Mouse (Mus musculus) neural tube, embryonic 12.5 days (tissue): Measurements from ENCODE around the gene Pidd1. TPM values are rescaled to one million over a fixed set of nuclear protein-coding genes. Genes with fewer than 3 reads are reported as not detected.

ENCODE experiments used
- ATAC-seq: fragments of 200-750 bp; cut with Nextera tagmentation; 2 replicates; pipeline ENCODE4 v1.8.0; 2017; ENCODE audit warnings: low read depth, mild to moderate bottlenecking, moderate TSS enrichment, moderate library complexity; ENCODE audit not compliant: low FRiP score
- H3K27ac ChIP-seq: fragments of 300-500 bp; sonication (generic); 2 replicates; pipeline ENCODE4 v1.5.1; 2016
- H3K27me3 ChIP-seq: fragments of 300-500 bp; sonication (generic); replicated peaks from 2 replicates; pipeline ENCODE4 v1.6.1; 2016; ENCODE audit warnings: mild to moderate bottlenecking
- H3K36me3 ChIP-seq: fragments of 300-500 bp; sonication (generic); 2 replicates; pipeline ENCODE4 v1.6.1; 2016; ENCODE audit warnings: mild to moderate bottlenecking
- H3K4me1 ChIP-seq: fragments of 300-500 bp; sonication (generic); 2 replicates; pipeline ENCODE4 v1.6.1; 2016
- H3K4me2 ChIP-seq: fragments of 300-500 bp; sonication (generic); replicated peaks from 2 replicates; pipeline ENCODE4 v1.6.1; 2016; ENCODE audit warnings: mild to moderate bottlenecking
- H3K4me3 ChIP-seq: fragments of 300-500 bp; sonication (generic); 2 replicates; pipeline ENCODE4 v1.5.1; 2016
- H3K9ac ChIP-seq: fragments of 300-500 bp; sonication (generic); 2 replicates; pipeline ENCODE4 v1.6.1; 2016; ENCODE audit warnings: mild to moderate bottlenecking
- H3K9me3 ChIP-seq: fragments of 300-500 bp; sonication (generic); 2 replicates; pipeline ENCODE4 v1.6.1; 2016; ENCODE audit warnings: mild to moderate bottlenecking
- WGBS: fragments of 180-500 bp; shearing (Covaris S2); methylation state at CpG from one replicate; pipeline ENCODE4 v1.1.7; 2016; 5-methylcytosine and 5-hydroxymethylcytosine counted together
- polyA plus RNA-seq: library from polyadenylated mRNA; unstranded; fragments of >200 nt; fragmentation: Nextera tagmentation; extraction: Ambion mirVana; gene quantifications from 2 replicates; pipeline ENCODE4 v1.2.1, GENCODE M21; 2016

Pidd1 gene
- polyA plus RNA-seq, 1 experiment from 2014 or later = 9.8 TPM

DNA sequence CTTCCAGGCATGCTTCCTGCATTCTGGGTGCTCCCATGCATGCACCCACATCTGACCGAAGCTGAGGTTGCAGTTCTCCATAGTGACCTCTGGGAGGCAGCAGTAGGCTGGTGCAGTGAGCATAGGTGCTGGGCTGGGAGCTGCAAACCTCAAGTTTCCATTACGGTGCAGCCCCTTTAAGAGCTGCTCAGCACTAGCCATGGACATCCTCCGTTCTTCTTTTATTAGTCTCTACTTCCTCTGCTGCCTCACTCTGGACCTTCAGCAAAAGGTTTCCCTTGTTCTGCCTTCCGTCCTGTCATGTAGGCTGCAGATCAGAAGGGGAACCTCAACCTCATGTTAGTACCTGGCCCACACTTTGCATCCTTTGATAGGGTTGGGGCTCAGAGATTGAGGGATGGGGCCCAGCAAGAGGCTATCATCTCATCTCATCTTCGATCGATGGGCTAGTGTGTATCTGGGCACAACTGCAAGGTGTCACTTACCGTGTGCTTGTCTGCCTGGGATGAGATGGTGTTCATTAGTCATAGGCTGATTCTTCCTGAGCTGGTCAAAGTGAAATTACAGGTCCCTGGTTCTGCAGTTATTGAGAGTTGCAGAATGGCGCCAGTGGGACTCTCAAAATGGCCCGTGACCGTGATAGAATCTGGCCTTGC, 37.1 kb upstream of the Pidd1 start:
- H3K4me2 ChIP-seq = peak overlapping the region; percentile 95
- no peaks in the 10 kb centered on the region for H3K36me3 ChIP-seq
- H3K27me3 ChIP-seq = peaks cover 35% of the 10 kb centered on the region
- H3K4me1 ChIP-seq = peaks cover 37% of the 10 kb centered on the region
- ATAC-seq = peak; percentile 55
- no peak overlapping the region for H3K27ac ChIP-seq
- no peaks in the 10 kb centered on the region for H3K9me3 ChIP-seq
- 0 out of 2 replicates have a peak overlapping the region, but pooled peaks have one; percentile 8 for H3K4me3 ChIP-seq
- H3K9ac ChIP-seq = no peak overlapping the region
- WGBS = 5% methylated on average over 10 of the region's 10 CpGs

DNA sequence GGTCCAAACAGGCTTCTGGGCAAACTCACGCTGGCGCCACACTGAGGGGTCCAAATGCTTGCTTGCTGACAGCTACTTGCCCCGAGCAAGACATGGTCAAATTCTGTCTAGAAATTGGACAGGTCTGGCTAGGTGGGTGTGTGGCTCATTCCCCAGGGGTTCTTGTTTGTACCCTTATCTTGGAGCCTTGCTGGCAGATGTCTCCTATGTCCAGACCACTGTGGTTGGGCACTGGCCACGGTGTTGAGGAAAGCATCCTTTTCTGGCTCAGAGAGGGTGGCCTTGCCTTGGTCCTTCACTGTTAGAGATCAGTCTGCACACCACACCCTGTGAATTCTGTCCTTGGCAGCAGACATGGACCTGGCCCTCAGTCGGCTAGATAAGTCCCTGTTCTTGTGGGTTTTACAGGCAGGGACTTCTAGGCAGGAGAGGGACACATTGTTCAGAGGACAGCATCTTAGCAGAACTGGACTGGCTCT, 34.5 kb upstream of the Pidd1 start:
- peaks cover 48% of the 10 kb centered on the region for H3K4me1 ChIP-seq
- no peak overlapping the region for H3K9ac ChIP-seq
- no peak for ATAC-seq
- H3K27ac ChIP-seq = no peak overlapping the region
- peaks cover 34% of the 10 kb centered on the region for H3K27me3 ChIP-seq
- WGBS = 79% methylated on average over 5 of the region's 5 CpGs
- H3K9me3 ChIP-seq = no peaks in the 10 kb centered on the region
- no peak overlapping the region for H3K4me3 ChIP-seq
- no peaks in the 10 kb centered on the region for H3K36me3 ChIP-seq
- no peak overlapping the region; the same call in 1 of the 2 replicates for H3K4me2 ChIP-seq

DNA sequence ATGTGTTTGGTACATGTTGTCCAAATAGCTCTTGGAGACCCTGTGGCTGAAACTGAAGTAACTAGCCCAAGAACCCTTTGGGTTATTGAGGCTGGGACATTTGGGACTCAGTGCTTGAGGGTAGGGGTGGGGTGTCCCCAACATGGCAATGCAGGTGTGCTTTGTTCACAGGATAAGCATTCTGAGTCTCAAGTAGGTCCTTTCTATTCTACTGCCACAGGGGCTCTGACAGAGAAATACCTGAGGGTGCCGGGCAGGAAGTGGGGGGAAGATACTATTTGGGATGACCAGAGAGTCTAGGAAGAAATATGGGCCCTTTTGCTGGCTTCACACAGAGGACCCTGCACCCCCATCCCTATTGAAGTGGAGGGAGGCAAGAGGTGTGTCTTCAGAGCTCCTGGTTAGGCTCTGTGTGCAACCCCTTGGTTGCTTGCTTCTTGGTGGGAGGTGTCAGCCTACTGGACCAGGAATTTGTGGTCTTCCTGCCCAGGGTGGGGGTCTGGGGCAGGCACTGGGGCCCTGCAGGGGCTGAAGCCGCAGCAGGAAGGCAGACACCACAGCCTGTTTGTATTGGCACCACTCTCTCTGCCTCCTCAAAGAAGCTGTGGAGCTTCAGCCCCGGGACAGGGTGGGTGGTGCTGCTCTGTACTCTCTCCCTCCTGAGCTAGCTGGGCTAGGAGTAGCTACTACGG, 33.9 kb upstream of the Pidd1 start:
- peaks cover 2% of the 10 kb centered on the region for H3K36me3 ChIP-seq
- H3K4me1 ChIP-seq = peaks cover 47% of the 10 kb centered on the region
- H3K27ac ChIP-seq = no peak overlapping the region
- H3K4me3 ChIP-seq = no peak overlapping the region
- peak overlapping the region; percentile 81; the same call in 1 of the 2 replicates for H3K4me2 ChIP-seq
- 66% methylated on average over 4 of the region's 4 CpGs for WGBS
- H3K9ac ChIP-seq = no peak overlapping the region
- no peaks in the 10 kb centered on the region for H3K9me3 ChIP-seq
- no peak for ATAC-seq
- peaks cover 28% of the 10 kb centered on the region for H3K27me3 ChIP-seq

DNA sequence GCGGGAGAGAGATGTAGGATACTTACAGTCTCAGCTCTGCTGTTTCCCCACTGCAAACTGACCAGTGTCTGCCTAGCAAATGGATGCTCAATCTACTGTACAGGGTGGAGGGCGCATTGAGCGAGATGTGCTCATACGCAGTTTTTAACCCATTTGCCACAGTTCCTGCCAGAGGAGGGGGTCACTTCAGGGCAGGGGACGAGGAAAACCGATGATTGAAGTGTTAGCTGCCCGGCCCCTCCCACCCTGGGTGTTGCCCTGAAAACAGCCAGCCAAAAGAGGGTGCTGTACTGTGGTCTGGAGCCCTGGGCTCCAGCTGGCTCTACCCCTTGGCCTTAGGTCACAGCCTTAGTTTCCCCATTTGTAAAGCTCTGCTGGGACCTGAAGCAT, 33.2 kb upstream of the Pidd1 start:
- peaks cover 10% of the 10 kb centered on the region for H3K36me3 ChIP-seq
- H3K4me2 ChIP-seq = peak overlapping the region; percentile 81
- no peaks in the 10 kb centered on the region for H3K9me3 ChIP-seq
- 20% methylated on average over 7 of the region's 7 CpGs for WGBS
- no peak for ATAC-seq
- peaks cover 41% of the 10 kb centered on the region for H3K4me1 ChIP-seq
- H3K9ac ChIP-seq = no peak overlapping the region
- H3K27me3 ChIP-seq = peaks cover 21% of the 10 kb centered on the region
- H3K27ac ChIP-seq = no peak overlapping the region
- no peak overlapping the region for H3K4me3 ChIP-seq

DNA sequence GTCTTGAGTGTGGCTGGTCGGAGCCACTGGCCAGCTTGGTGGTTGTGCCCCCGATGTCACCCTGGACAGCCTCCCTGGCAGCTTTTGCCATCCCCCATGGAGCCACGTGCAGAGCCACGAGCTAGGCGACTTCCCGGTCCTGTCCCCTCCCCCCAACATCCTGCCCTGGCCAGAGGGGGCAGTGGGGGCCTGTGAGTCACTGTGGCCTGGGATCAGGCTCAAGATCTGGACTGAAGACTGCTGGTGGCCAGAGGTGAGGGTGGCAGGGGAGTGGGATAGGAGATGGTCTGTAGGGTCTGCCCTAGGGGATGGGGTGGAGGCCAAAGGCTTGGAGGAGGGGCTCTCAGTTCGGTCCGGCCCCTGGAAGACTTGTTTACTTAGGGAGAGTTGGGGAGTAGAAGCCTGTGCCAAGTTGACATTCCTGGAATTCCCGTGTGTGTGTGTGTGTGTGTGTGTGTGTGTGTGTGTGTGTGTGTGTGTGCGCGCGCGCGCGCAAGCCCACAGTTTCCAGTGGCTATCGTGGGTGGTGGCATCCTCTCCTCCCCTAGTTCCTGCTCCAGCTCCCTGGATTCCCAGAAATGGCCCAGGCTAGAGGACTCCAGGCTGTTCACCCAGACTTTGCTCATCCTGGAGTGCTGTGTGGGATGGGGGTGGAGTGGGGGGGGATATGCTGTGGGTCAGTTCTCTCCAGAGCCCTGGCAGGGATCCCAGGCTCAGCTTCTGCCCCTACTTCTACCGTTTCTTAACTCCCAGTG, 32.6 kb upstream of the Pidd1 start:
- Histone ChIP-seq H3K36me3 (peaks cover 14% of the 10 kb centered on the region), H3K4me3 (peak overlapping the region; percentile 80), H3K9ac (no peak overlapping the region), H3K4me1 (peaks cover 35% of the 10 kb centered on the region), H3K27ac (no peak overlapping the region), H3K4me2 (peak overlapping the region; percentile 81), H3K27me3 (peaks cover 21% of the 10 kb centered on the region), H3K9me3 (no peaks in the 10 kb centered on the region)
- WGBS = 7% methylated on average over 17 of the region's 17 CpGs
- no peak for ATAC-seq

DNA sequence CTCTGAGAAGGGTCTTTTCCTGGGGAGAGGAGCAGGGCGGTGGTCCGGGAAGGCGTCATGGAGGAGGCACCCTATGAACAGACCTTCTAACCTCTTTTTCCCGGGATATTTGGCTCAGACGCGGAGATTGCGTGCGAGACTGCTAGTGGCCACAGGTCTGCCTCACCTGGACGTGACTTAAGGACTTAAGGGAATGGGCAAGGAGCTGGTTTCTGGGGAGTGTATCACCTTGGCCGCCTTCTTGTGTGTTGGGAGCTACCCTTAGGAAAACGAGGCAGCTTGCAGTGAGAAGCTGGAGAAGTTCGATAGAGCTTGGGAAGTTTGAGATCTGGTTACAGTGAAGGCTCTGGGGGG, 32.0 kb upstream of the Pidd1 start:
- H3K9me3 ChIP-seq = no peaks in the 10 kb centered on the region
- no peak overlapping the region for H3K27ac ChIP-seq
- peaks cover 21% of the 10 kb centered on the region for H3K27me3 ChIP-seq
- peaks cover 20% of the 10 kb centered on the region for H3K36me3 ChIP-seq
- H3K4me1 ChIP-seq = peaks cover 30% of the 10 kb centered on the region
- H3K4me2 ChIP-seq = peak overlapping the region; percentile 81
- peak overlapping the region; percentile 80 for H3K4me3 ChIP-seq
- H3K9ac ChIP-seq = peak overlapping the region; percentile 89
- WGBS = 2% methylated on average over 12 of the region's 12 CpGs
- ATAC-seq = no peak

DNA sequence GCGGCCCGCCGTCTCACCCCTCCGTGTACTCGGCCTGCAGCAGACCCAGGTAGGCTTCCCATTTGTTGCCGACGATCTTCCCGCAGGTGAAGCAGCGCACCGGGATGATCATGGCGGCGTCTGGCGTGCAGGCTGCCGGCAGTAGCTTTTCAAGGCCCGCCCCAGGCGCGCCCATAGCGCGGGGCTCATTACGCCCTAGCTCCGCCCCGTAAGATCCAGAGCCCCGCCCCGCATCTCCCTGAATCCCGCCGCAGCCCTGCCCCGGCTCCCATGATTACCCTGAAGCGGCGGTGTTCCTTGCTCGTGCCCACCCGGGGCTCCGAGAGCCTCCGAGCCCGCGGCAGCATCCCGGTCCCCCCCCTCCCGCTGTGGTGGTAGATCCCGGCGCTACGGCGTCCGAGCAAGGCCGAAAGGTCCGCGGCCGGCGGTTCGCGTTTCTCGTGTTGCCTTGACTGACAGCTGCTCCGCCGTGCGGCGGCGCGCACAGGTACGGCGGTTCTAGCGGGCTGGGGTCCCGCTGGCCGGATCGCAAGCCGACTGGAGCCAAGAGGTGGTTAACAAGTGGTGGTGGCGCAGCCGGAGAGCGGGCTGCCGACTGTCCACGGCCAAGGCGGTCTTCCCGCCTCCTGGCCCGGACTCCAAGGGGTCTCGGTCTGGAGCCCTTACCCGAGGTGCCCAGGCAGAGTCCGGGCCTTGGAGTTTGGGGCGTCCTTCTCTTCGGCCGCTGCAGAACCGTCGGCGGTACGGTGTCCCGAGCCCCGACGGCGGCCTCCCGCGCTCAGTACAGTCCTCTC, 31.4 kb upstream of the Pidd1 start, which contains the start of the genes Polr2l and Tspan4:
Gene Polr2l (minus strand): TSS at position 122 of the 794 bp plus-strand sequence.
Gene Tspan4 (plus strand): TSS at position 230 of the 794 bp plus-strand sequence.
- peak within 1 kb of the TSS; percentile 78 for H3K27ac ChIP-seq
- H3K4me2 ChIP-seq = peak within 1 kb of the TSS; percentile 81
- H3K4me3 ChIP-seq = peak within 1 kb of the TSS; percentile 80
- peaks cover 25% of the 10 kb centered on the region for H3K36me3 ChIP-seq
- peak within 1 kb of the TSS; percentile 89 for H3K9ac ChIP-seq
- peaks cover 30% of the 10 kb centered on the region for H3K4me1 ChIP-seq
- no peaks in the 10 kb centered on the region for H3K9me3 ChIP-seq
- under 1% methylated on average over 87 of the region's 87 CpGs for WGBS
- peaks cover 21% of the 10 kb centered on the region for H3K27me3 ChIP-seq
- peak; percentile 75 for ATAC-seq

DNA sequence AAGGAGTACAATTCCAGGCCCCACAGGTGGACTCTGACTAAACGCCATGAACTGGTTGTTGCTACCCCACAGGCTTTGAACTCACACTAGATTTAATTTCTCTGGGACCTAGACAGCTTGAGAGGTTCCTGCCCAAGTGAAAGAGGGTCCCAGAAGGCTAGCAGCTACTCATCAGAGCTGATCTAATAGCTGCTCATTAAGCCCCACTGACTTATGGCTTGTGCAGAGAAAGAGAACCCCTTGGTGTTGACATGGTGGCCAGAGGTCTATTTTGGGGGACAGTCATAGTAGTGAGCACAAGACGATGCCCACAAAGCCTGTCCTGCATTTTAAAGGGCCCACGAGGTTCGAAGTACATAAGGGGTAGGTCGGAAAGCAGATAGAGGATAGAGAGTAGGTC, 30.3 kb upstream of the Pidd1 start:
- no peak overlapping the region for H3K27ac ChIP-seq
- no peaks in the 10 kb centered on the region for H3K9me3 ChIP-seq
- H3K4me2 ChIP-seq = peak overlapping the region; percentile 81
- whole genome bisulfite sequencing = 10% methylated on average over 5 of the region's 5 CpGs
- H3K27me3 ChIP-seq = peaks cover 21% of the 10 kb centered on the region
- peak overlapping the region; percentile 89 for H3K9ac ChIP-seq
- H3K4me3 ChIP-seq = peak overlapping the region; percentile 80
- H3K36me3 ChIP-seq = peaks cover 36% of the 10 kb centered on the region
- no peak for ATAC-seq
- H3K4me1 ChIP-seq = peaks cover 40% of the 10 kb centered on the region

DNA sequence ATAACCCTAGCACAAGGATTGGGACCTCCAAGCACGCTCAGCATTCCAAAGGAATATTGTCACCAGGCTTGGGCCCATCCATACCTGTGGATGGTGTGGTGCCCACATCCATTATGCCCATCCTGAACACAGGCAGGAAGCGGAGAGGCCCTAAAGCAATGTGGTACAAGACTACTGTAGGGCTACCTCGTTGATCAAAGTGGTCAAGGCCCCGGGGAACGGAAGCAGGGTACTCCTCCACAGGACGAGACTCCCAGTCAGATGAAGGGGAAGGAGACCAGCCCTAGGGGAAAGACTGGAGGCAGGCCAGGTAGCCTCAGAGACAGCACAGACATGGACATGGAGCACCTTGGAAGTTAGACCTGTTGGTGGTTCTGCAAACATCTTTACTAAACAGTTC, 28.9 kb upstream of the Pidd1 start:
- H3K4me3 ChIP-seq = no peak overlapping the region
- no peaks in the 10 kb centered on the region for H3K9me3 ChIP-seq
- no peak overlapping the region for H3K9ac ChIP-seq
- H3K27me3 ChIP-seq = peaks cover 21% of the 10 kb centered on the region
- H3K27ac ChIP-seq = no peak overlapping the region
- H3K4me1 ChIP-seq = peaks cover 54% of the 10 kb centered on the region
- no peak for ATAC-seq
- peaks cover 37% of the 10 kb centered on the region for H3K36me3 ChIP-seq
- 89% methylated on average over 6 of the region's 6 CpGs for WGBS
- H3K4me2 ChIP-seq = no peak overlapping the region

DNA sequence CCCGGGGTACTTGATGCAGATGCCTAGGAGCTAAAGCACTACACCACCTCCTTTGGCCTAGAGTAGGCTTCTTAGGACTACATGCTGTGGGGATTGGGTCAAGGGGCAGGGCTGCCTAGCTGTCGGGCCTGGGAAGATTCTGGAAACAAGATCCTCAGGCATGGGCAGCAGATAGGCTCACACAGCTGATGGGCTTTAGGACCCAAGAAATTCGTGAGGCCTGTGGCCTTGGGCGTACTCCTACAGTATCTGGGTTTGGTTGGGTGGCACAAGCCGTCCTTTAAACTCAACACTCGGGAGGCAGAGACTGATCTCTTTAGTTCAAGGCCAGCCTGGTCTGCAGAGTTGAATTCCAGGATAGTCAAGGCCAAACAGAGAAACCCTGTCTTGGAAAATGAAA, 28.4 kb upstream of the Pidd1 start:
- H3K36me3 ChIP-seq = peaks cover 37% of the 10 kb centered on the region
- no peak overlapping the region for H3K27ac ChIP-seq
- WGBS = 90% methylated on average over 6 of the region's 6 CpGs
- H3K4me3 ChIP-seq = no peak overlapping the region
- no peak for ATAC-seq
- peaks cover 17% of the 10 kb centered on the region for H3K27me3 ChIP-seq
- no peaks in the 10 kb centered on the region for H3K9me3 ChIP-seq
- peaks cover 55% of the 10 kb centered on the region for H3K4me1 ChIP-seq
- H3K9ac ChIP-seq = no peak overlapping the region
- no peak overlapping the region for H3K4me2 ChIP-seq

DNA sequence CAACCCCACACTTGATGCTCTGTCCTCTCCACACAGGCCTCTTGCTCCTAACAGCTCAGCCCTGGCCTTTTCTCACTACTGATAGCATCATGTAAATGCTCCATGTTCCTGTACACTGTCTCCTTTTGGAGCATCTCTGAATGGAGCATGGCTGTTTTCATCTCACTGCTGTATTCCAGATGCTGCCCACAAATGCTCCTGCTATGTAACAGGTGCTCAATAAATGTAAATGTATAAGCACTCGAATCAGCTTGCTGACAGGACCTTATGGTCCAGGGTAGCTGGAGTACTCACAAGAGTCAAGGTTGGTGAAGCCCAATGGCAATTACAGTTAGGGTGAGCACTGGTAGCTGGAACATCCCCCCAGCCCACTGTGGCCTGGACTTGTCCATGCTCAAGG, 27.4 kb upstream of the Pidd1 start:
- H3K27ac ChIP-seq = no peak overlapping the region
- no peaks in the 10 kb centered on the region for H3K9me3 ChIP-seq
- ATAC-seq = no peak
- H3K4me3 ChIP-seq = no peak overlapping the region
- no peak overlapping the region for H3K9ac ChIP-seq
- peaks cover 46% of the 10 kb centered on the region for H3K4me1 ChIP-seq
- 93% methylated on average over 1 of the region's 1 CpGs for WGBS
- H3K27me3 ChIP-seq = peaks cover 14% of the 10 kb centered on the region
- H3K4me2 ChIP-seq = no peak overlapping the region
- peaks cover 37% of the 10 kb centered on the region for H3K36me3 ChIP-seq
